Mouse (Mus musculus) erythroblast, embryonic 14.5 days (primary cell): ENCODE data around the gene Numb.

ENCODE experiments used
- GATA1 ChIP-seq: IDR thresholded peaks from 2 replicates; pipeline ENCODE4 v1.6.1; 2012; ENCODE audit warnings: low read length, inconsistent platforms, mixed read lengths
- TAL1 ChIP-seq: IDR thresholded peaks from 3 replicates; pipeline ENCODE4 v1.6.1; 2012; ENCODE audit warnings: low read length, inconsistent platforms, mixed read lengths

DNA sequence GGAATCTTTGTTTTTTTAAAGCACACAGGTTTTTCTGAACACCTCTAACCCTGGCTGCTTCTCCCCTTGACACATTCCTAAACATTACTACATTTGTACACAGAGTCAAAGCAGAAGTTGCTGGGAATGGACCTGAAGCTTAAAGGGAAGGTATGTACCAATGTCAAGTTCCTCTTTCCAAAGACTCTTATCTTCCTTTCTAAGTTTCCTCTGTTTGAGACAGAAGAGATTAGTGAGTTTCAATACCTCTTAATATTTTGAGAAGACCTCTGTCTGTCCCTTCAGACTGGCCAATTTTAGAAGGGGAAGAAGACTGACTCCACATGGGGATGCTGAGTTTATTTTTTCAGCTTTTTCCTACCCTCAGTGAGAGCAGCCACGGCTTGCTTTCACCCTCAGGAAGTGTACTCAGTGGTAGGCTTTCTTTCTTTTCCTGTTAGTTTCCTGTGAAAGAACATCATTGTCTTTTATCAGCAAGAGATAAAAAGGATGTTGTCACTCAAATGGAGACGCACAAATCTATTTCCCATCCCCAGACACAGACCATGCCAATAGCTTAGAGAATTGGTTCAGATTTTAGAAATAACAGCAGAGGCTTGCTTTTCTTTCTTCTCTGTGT, 7.6 kb upstream of the Numb start:
- TF ChIP-seq GATA1 (no peak), TAL1 (no peak)
